In genomic region chr10:4885506-4885905, GRCm38 (mm10) we compare ENCODE assay signal across 26 mouse cellular contexts.
A peak's percentile ranks its signal among the peaks of the same experiment; 100 is the strongest.
DNase-seq lines count a peak whose midpoint lies in the region; ATAC-seq lines count a peak whose summit lies in the region.
"Had no signal": no experiment of that assay in that cellular context is flagged by ENCODE, and none has a peak within 500 bp of the region (broad histone marks: within the 10 kb centered on the region; RNA-seq: fewer than 3 reads in every experiment).

No protein-coding gene starts in this region.

- no peak overlapping the region for H3K27ac ChIP-seq in forebrain, embryonic 15.5 days (replicated peaks)
- no peak overlapping the region for H3K27ac ChIP-seq in forebrain, embryonic 10.5 days
- H3K27ac ChIP-seq in midbrain, embryonic 16.5 days (ENCODE audit: low read length) = no peak overlapping the region
- no peak overlapping the region for H3K27ac ChIP-seq in midbrain, embryonic 13.5 days
- H3K27ac ChIP-seq: forebrain, embryonic 13.5 days; heart, embryonic 15.5 days; hindbrain, embryonic 10.5 days; hindbrain, embryonic 13.5 days; intestine, embryonic 15.5 days had no signal

- H3K36me3 ChIP-seq in forebrain, embryonic 15.5 days = no peaks in the 10 kb centered on the region
- no peaks in the 10 kb centered on the region for H3K36me3 ChIP-seq in forebrain, embryonic 10.5 days (replicated peaks)
- H3K36me3 ChIP-seq in midbrain, embryonic 16.5 days (ENCODE audit: control insufficient read depth, insufficient read depth, low read length) = no peaks in the 10 kb centered on the region
- no peaks in the 10 kb centered on the region for H3K36me3 ChIP-seq in midbrain, embryonic 13.5 days
- H3K36me3 ChIP-seq: G1E; heart, embryonic 12.5 days; heart, embryonic 15.5 days; hindbrain, embryonic 10.5 days; hindbrain, embryonic 13.5 days; intestine, embryonic 15.5 days had no signal

- 73% methylated on average over 3 of the region's 3 CpGs for WGBS in forebrain, embryonic 15.5 days
- WGBS in forebrain, embryonic 10.5 days = 91% methylated on average over 3 of the region's 3 CpGs
- 82% methylated on average over 3 of the region's 3 CpGs for WGBS in midbrain, embryonic 16.5 days
- WGBS in midbrain, embryonic 13.5 days = 78% methylated on average over 3 of the region's 3 CpGs

- no peak overlapping the region for H3K4me2 ChIP-seq in forebrain, embryonic 15.5 days (replicated peaks)
- H3K4me2 ChIP-seq in midbrain, embryonic 16.5 days (ENCODE audit: low read length) = no peak overlapping the region
- no peak overlapping the region for H3K4me2 ChIP-seq in midbrain, embryonic 13.5 days (replicated peaks)
- H3K4me2 ChIP-seq: forebrain, embryonic 13.5 days; heart, embryonic 12.5 days; heart, embryonic 15.5 days; hindbrain, embryonic 13.5 days; intestine, embryonic 15.5 days had no signal

- H3K4me1 ChIP-seq in forebrain, embryonic 15.5 days = no peaks in the 10 kb centered on the region
- no peaks in the 10 kb centered on the region for H3K4me1 ChIP-seq in forebrain, embryonic 10.5 days
- no peaks in the 10 kb centered on the region for H3K4me1 ChIP-seq in midbrain, embryonic 16.5 days (ENCODE audit: control insufficient read depth, insufficient read depth, low read length)
- H3K4me1 ChIP-seq in midbrain, embryonic 13.5 days (replicated peaks) = no peaks in the 10 kb centered on the region
- H3K4me1 ChIP-seq: forebrain, embryonic 13.5 days; heart, embryonic 12.5 days; heart, embryonic 15.5 days; hindbrain, embryonic 10.5 days; hindbrain, embryonic 13.5 days; intestine, embryonic 15.5 days had no signal

- no peaks in the 10 kb centered on the region for H3K9me3 ChIP-seq in forebrain, embryonic 15.5 days
- H3K9me3 ChIP-seq in forebrain, embryonic 10.5 days = no peaks in the 10 kb centered on the region
- H3K9me3 ChIP-seq in midbrain, embryonic 16.5 days (replicated peaks; ENCODE audit: control insufficient read depth, low read length, poor library complexity, severe bottlenecking) = no peaks in the 10 kb centered on the region
- H3K9me3 ChIP-seq in midbrain, embryonic 13.5 days = no peaks in the 10 kb centered on the region
- H3K9me3 ChIP-seq: forebrain, embryonic 13.5 days; G1E; heart, embryonic 12.5 days; heart, embryonic 15.5 days; hindbrain, embryonic 10.5 days; hindbrain, embryonic 13.5 days; intestine, embryonic 15.5 days had no signal

- H3K27me3 ChIP-seq in forebrain, embryonic 15.5 days = no peaks in the 10 kb centered on the region
- no peaks in the 10 kb centered on the region for H3K27me3 ChIP-seq in forebrain, embryonic 10.5 days (ENCODE audit: poor library complexity, severe bottlenecking)
- no peaks in the 10 kb centered on the region for H3K27me3 ChIP-seq in midbrain, embryonic 16.5 days (ENCODE audit: control insufficient read depth, insufficient read depth, low read depth, low read length)
- no peaks in the 10 kb centered on the region for H3K27me3 ChIP-seq in midbrain, embryonic 13.5 days
- H3K27me3 ChIP-seq: CH12.LX; forebrain, embryonic 13.5 days; heart, embryonic 12.5 days; heart, embryonic 15.5 days; hindbrain, embryonic 13.5 days; intestine, embryonic 15.5 days had no signal

- no peak overlapping the region for H3K9ac ChIP-seq in forebrain, embryonic 15.5 days (replicated peaks)
- no peak overlapping the region for H3K9ac ChIP-seq in midbrain, embryonic 16.5 days (ENCODE audit: low read depth, low read length)
- H3K9ac ChIP-seq in midbrain, embryonic 13.5 days (replicated peaks) = no peak overlapping the region
- H3K9ac ChIP-seq: forebrain, embryonic 13.5 days; heart, embryonic 12.5 days; heart, embryonic 15.5 days; hindbrain, embryonic 13.5 days; intestine, embryonic 15.5 days had no signal

- DNase-seq in forebrain, embryonic 10.5 days (ENCODE audit: extremely low spot score, low spot score) = no peak
- DNase-seq in frontal cortex, postnatal 14 days (ENCODE audit: low spot score in 2 of 2) = no peak
- DNase-seq in telencephalon, adult 2 months (ENCODE audit: low read depth, low spot score) = peak; percentile 3
- DNase-seq: adrenal gland, adult 2 months; adrenal gland, postnatal 14 days; cerebellum, adult 18-20 months; cerebellum, adult 9-10 months; cerebellum, postnatal 14 days; gastrocnemius, postnatal 25 days; heart, adult 18-20 months; heart, postnatal 10 days; heart, postnatal 36 days had no signal

- H3K4me3 ChIP-seq in forebrain, embryonic 15.5 days = no peak overlapping the region
- no peak overlapping the region for H3K4me3 ChIP-seq in forebrain, embryonic 10.5 days
- H3K4me3 ChIP-seq in midbrain, embryonic 16.5 days (ENCODE audit: low read depth, low read length) = no peak overlapping the region
- H3K4me3 ChIP-seq in midbrain, embryonic 13.5 days (replicated peaks) = no peak overlapping the region
- H3K4me3 ChIP-seq: forebrain, embryonic 13.5 days; heart, embryonic 12.5 days; heart, embryonic 15.5 days; hindbrain, embryonic 10.5 days; hindbrain, embryonic 13.5 days; intestine, embryonic 15.5 days had no signal

- ATAC-seq in forebrain, embryonic 15.5 days (replicated peaks) = peak; percentile 43; the same call in 1 of the 2 replicates
- peak; percentile 52; the same call in 1 of the 2 replicates for ATAC-seq in frontal cortex, adult (ENCODE audit: low TSS enrichment)
- ATAC-seq in midbrain, embryonic 16.5 days = 0 out of 2 replicates have a peak, but pooled peaks have one; percentile 5
- ATAC-seq in midbrain, embryonic 13.5 days = no peak
- ATAC-seq in CD4-positive, CD25-positive, alpha-beta regulatory T cell, adult 4 months = no peak
- ATAC-seq: intestine, embryonic 15.5 days; Patski had no signal

Comparison
In these comparisons a context has a peak if more than half of its experiments do, and no peak if none do; other contexts are left out.
1. ATAC-seq: peak in forebrain, embryonic 15.5 days (single experiment), frontal cortex, adult (single experiment) and midbrain, embryonic 16.5 days (single experiment); none in midbrain, embryonic 13.5 days (single experiment) and CD4-positive, CD25-positive, alpha-beta regulatory T cell, adult 4 months (single experiment).